Mouse (Mus musculus) thymus, postnatal 10 days (tissue): ENCODE measurements around the gene Tubgcp6.

Experiments
- DNase-seq, 2 experiments: peaks; one replicate each; pipeline ENCODE4 v3.0.0; 2021; ENCODE audit warnings: low spot score in 2 of 2

Tubgcp6 gene

GRCm38 (mm10) chr15:89102646-89103045 is 20.3 kb downstream of the Tubgcp6 start:
- DNase-seq = no peak

DNA sequence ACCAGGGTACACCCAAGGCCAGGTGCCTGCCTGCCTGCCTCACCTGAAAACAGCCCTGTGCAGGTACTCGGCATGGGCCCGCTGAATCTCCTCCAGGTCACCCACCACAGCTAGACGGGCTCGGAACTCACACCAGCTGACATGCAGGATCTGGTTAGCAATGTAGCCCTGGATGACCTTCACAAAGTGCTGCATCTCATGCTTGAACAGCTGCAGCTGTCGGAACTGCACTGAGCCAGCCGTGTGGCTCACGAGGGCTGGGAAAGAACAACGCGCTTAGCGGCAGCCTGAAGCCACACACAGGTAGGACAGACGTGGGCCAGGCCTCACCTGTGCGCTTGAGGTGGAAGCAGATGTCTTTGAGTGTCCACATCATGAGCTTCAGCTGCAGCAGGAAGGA is 22.1 kb downstream of the Tubgcp6 start:
- DNase-seq = no peak

- DNase-seq = no peak
Measured at GRCm38 (mm10) chr15:89098616-89099015, 24.3 kb downstream of the Tubgcp6 start.

GRCm38 (mm10) chr15:89097450-89097849 is 25.5 kb downstream of the Tubgcp6 start:
- no peak for DNase-seq

DNA sequence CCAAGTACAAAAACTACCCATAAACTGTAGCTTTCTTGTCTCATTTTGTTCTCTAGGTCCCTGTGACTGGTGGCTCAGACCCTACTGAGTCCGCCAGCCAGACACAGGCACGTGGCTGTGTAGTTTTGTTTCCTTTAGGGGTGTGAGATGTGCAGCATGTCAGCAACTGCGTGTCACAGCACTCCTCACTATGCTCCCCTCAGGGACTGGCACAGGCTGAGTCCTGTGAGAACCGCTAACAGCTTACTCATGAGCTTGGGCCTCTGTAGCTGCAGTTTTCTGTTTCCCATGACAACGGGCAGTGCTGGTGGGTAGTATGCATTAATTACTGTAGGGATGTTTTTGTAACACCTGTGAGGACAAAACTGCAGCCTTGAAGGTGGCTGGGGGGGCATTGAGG is 30.7 kb downstream of the Tubgcp6 start:
- no peak for DNase-seq

DNA sequence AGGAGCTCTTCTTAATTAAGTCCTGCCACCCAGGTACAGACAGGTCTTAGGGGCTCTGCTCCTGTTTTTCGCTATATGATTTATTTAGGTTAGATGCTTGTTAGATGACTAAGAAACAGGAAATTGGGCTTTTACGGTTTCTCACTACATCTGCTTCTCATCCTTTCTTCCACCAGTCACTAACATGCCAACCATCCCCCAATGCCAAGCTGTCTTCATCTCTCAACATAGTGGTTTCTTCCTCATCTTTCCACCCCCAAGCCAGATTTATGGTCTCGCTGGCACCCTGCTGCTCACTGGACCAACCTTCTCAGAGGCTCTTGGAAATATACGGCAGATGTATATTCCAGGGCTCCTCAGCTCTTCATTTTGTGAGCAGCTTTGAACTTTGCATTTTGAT is 32.2 kb downstream of the Tubgcp6 start:
- DNase-seq = no peak

DNA sequence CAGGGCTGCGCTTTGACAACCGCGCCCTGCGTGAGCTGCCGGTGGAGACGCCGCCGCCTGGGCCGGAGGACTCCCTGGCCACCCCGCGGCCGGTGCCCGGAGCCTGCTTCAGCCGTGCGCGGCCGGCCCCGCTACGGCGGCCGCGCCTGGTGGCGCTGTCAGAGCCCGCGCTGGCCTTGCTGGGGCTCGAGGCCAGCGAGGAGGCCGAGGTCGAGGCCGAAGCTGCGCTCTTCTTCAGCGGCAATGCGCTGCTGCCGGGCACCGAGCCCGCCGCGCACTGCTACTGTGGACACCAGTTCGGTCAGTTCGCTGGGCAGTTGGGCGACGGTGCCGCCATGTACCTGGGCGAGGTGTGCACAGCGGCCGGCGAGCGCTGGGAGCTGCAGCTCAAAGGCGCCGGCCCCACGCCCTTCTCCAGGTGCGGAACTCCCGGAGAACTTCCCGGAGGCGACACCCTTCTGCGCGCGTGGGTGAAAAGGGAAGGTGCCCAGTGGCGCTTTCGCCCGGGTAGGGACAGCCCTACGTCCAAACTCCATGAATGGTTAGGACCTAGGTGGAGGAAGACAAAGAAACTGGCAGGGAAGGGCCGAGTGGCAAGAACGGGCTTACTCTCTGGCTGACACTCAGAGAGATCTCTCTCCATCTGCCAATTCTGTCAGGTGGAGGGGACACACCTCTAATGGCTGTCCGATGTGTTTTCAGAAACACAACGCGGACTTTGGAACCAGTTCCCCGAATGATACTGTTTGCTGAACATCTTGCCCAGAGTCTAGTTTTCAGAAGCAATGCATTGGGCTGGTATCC is 33.5 kb downstream of the Tubgcp6 start:
- peak in 1 of 2 experiments; percentile 30 for DNase-seq

GRCm38 (mm10) chr15:89088607-89089247 is 34.2 kb downstream of the Tubgcp6 start, which contains the start of gene Selenoo:
Gene Selenoo, plus strand, starts transcription at chr15:89089084.
- peak; percentile 74 to 76 for DNase-seq

GRCm38 (mm10) chr15:89084826-89085225 is 38.1 kb downstream of the Tubgcp6 start:
- DNase-seq = no peak

DNA sequence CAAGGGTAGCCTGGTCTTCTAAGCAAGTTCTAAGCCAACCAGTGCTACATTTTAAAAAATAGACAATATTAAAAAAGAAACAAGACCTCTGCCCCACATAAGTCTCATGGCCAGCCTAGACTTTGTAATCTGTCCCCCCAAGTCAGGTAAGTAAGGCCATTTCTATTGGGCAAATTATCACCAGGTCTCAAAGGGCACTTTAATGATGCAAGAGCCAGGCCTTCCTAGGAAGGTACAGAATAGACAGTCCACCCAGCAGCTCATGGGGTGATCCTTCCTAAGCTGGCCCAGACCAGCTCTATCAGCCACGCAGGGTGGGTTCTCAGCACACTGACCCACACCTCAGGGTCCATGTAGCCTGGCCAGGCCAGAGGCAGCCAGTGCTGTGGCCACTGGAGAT is 39.0 kb downstream of the Tubgcp6 start:
- DNase-seq = no peak

DNA sequence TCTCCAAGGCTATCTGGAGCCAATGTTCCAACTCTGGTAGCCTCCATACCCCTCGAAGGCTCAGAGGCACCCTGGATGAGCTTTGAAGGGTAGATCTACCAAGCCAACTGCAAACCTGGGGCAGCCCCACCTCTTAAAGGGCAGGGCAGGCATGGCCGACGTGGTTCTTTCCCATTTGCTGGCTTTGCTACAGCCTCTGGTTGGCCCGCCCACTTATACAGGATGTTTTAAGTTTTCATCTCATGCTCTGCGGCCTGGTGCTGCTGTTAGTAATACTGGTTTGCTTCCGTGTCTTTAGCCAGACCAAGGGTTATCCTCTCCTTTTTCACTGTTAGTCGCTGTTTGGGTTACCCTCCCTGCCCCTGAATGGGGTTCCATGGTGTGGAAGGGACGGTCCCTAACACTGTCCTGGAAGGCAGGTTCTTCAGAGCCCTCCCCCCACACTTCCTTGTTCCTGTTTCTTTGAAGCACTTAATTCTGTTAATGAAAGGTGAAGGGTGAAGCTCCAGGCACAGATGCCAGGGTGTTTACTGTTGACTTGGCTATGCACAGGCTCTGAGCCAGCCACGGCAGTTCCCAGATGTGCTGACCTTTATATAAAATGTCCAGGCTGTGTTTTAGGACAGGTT is 44.6 kb downstream of the Tubgcp6 start:
- peak; percentile 59 to 61 for DNase-seq

DNA sequence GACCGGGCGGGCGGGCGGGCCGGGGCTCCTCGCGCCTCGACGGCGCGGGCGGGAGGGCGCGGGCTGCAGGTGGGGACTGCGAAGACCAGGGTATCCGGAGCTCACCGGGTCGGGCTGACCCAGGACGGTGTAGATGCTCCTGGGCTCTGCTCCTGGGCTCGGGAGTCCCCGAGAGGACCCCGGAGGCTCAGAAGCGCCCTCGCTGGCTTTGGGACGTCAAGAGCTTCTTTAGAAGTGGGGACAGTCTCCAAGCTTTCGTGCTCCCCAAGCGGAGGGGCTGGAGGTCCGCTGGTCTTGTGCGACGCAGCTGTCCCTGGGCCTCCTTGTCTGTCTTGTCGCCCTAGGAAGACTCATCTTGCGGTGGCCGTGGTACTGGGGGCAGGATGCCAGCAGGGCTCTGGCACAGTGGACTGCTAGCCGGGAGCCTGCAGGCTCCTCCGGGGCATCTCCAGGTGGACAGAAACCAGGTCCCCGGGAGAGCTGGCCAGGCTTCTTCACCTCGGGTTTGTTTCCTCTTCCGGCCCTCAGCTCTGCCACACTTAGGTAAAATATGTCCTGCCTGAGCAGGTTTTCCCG is 46.7 kb downstream of the Tubgcp6 start:
- DNase-seq = peak; percentile 25 to 30

DNA sequence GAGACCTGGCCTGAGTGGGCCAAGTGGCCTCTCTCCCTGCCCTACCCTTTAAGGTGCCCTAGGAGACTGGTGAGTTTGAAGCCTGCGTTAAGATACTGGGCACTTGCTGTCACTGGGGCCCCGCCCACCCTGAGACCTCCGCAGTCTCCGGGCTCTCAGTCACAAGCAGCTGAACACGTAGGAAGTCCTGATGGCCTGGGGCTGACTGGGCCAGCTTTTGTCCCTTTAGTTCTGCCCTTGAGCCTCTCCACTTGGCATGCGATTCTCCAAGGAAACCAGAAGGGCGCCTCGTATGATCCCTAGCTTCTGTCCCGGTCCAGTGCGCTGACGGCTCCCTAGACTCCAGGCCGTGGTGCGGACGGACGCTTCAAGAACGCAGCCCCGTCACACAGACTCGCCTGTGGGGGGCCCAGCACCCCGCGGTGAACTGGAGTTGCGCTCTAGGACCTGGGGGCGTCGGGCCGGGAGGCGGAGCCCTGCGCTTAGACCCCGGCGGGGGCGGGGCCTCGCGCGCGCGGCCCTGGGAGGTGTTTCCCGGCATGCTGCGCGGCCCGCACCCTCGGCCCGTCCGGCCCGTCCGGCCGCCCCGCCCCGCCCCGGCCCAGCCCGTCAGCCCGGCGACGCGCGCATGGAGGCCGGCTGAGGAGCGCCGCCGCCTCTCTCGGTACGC is 47.3 kb downstream of the Tubgcp6 start:
- DNase-seq = peak; percentile 79 to 82

DNA sequence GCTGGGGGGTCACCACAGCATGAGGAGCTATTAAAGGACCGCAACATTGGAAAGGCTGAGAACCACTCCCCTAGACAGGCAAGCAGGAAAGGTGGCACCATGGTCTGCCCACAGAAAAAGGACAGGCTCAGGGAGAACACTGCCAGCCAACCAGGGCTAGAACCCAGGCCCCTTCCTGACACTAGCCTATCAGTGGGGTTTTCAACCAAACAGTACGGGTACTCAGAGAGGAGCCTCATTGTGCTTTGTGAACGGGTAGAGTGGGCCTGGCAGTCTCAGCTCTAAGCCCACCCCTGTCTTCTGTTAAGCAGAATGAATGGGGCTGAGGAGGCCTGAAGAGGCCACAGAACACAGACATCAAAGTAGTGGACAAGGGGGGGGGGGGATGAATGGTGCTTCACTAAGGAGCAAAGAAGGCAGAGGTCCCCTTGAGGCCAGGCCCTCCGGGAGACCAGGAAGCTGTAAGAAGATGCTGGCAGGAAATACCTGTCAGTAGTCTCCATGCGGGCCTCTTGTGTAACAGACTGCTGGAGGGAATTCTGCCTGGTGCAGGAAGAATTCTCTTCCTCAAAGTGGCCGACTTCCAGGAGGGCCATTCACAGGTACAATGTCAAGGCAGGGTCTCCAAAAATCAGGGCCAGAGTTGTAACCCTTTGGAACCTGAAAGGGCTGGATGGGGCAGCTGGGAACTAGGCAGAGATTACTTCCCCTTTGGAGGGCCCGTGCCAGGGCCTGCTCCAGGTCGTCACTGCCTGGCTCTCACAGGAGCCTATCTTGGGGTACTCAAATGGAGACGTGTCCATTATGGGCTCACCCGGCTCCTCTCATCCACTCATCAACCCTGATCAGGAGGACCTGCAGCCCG is 48.1 kb downstream of the Tubgcp6 start, which contains the start of gene Trabd:
Gene Trabd, plus strand, starts transcription at position 512 of the 865 bp plus-strand sequence.
- no peak for DNase-seq

DNA sequence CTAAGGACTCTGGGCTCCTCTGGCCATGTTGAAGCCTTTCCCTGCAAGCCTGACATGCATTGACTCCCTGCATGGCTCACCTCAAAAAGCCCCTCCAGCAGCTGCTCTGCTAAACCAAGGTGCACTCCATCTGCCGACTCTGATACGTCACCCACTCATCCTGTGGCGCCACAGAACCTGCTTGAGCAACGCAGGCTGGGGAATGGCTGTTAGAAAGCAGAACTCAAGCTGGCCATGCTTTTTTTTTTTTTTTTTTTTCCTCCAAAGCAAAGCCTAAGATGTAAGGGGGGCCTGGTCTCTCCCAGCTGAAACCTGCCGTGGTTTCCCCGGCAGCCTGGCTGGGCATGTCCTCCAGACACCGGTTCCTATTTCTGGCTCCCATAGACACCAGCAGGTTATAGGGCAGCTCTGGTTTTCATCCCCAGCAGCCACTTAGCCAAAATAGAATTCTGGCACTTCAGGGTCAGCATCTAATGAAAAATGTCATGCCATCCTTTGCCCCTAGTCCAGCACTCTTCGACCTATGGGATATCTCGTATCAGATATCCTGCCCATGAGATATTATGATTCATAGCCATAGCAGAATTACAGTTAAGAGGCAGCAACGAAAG is 48.8 kb downstream of the Tubgcp6 start:
- no peak for DNase-seq

DNA sequence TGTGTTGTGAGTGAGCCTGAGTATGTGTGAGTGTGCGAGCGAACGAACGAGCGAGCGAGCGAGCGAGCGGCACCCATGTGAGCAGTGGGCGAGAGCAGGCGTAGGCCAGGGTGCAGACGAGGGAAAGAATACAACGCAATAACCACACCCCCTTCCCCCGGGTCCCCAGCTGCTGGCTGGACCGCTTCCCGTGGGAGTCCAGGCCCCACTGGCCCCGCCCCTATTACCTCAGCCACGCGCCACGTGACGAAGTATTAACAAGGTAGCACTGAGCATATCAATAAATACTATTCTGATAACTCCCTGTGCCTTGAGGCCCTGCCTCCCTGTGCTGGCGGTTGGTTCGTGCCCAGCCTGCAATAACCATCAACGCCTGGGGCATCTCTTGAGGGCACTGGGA is 52.3 kb downstream of the Tubgcp6 start:
- no peak for DNase-seq

GRCm38 (mm10) chr15:89069336-89069840 is 53.5 kb downstream of the Tubgcp6 start:
- no peak for DNase-seq

DNA sequence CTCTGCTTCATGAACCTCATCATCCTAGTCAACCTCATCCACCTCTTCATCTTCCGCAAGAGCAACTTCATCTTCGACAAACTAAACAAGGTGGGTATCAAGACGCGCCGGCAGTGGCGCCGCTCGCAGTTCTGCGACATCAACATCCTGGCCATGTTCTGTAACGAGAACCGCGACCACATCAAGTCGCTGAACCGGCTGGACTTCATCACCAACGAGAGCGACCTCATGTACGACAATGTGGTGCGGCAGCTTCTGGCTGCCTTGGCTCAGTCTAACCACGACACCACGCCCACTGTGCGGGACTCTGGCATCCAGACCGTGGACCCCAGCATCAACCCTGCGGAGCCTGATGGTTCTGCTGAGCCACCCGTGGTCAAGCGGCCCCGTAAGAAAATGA is 54.7 kb downstream of the Tubgcp6 start:
- no peak for DNase-seq

- no peak for DNase-seq
Measured at GRCm38 (mm10) chr15:89067609-89068008, 55.3 kb downstream of the Tubgcp6 start.

- no peak for DNase-seq
Measured at GRCm38 (mm10) chr15:89064891-89065290, 58.0 kb downstream of the Tubgcp6 start.
